Mouse (Mus musculus) liver, embryonic 16.5 days (tissue): ENCODE data around the gene Tsks. TPM values are rescaled to one million over a fixed set of nuclear protein-coding genes. Genes with fewer than 3 reads are reported as not detected.
A peak's percentile ranks its signal among the peaks of the same experiment; 100 is the strongest.

ENCODE experiments used
- ATAC-seq: fragments of 200-750 bp; cut with Nextera tagmentation; 2 replicates; pipeline ENCODE4 v1.8.0; 2017; ENCODE audit warnings: low read depth, mild to moderate bottlenecking, moderate number of reproducible peaks, moderate library complexity
- H3K27ac ChIP-seq: fragments of 300-500 bp; sonication (generic); 2 replicates; pipeline ENCODE4 v1.5.1; 2014; ENCODE audit warnings: mild to moderate bottlenecking, low read length
- H3K27me3 ChIP-seq: fragments of 300-500 bp; sonication (generic); 2 replicates; pipeline ENCODE4 v1.6.1; 2014; ENCODE audit warnings: low read depth, low read length, mixed read lengths; ENCODE audit not compliant: control insufficient read depth, insufficient read depth
- H3K36me3 ChIP-seq: fragments of 300-500 bp; sonication (generic); 2 replicates; pipeline ENCODE4 v1.6.1; 2014; ENCODE audit warnings: mild to moderate bottlenecking; ENCODE audit not compliant: control insufficient read depth, insufficient read depth
- H3K4me1 ChIP-seq: fragments of 300-500 bp; sonication (generic); 2 replicates; pipeline ENCODE4 v1.6.1; 2014; ENCODE audit warnings: low read depth, low read length, mixed read lengths; ENCODE audit not compliant: control insufficient read depth
- H3K4me2 ChIP-seq: fragments of 300-500 bp; sonication (generic); 2 replicates; pipeline ENCODE4 v1.6.1; 2014; ENCODE audit warnings: low read depth, low read length, mixed read lengths
- H3K4me3 ChIP-seq: fragments of 300-500 bp; sonication (generic); 2 replicates; pipeline ENCODE4 v1.5.1; 2014; ENCODE audit warnings: low read depth, mild to moderate bottlenecking, low read length
- H3K9ac ChIP-seq: fragments of 300-500 bp; sonication (generic); 2 replicates; pipeline ENCODE4 v1.6.1; 2014; ENCODE audit warnings: low read depth, low read length
- H3K9me3 ChIP-seq: fragments of 300-500 bp; sonication (generic); replicated peaks from 2 replicates; pipeline ENCODE4 v1.6.1; 2016; ENCODE audit warnings: low read length; ENCODE audit not compliant: control insufficient read depth
- WGBS: fragments of 180-500 bp; shearing (Covaris S2); extraction: QIAGEN DNeasy Blood & Tissue Kit; methylation state at CpG from one replicate; pipeline ENCODE4 v1.1.7; 2014; ENCODE audit not compliant: insufficient replicate concordance; 5-methylcytosine and 5-hydroxymethylcytosine counted together
- polyA plus RNA-seq: library from polyadenylated mRNA; unstranded; fragments of >200 nt; fragmentation: Nextera tagmentation; extraction: Ambion mirVana; gene quantifications from 2 replicates; pipeline ENCODE4 v1.2.1, GENCODE M21; 2015

Tsks gene
- polyA plus RNA-seq, 1 experiment from 2014 or later, result 0.12 TPM

DNA sequence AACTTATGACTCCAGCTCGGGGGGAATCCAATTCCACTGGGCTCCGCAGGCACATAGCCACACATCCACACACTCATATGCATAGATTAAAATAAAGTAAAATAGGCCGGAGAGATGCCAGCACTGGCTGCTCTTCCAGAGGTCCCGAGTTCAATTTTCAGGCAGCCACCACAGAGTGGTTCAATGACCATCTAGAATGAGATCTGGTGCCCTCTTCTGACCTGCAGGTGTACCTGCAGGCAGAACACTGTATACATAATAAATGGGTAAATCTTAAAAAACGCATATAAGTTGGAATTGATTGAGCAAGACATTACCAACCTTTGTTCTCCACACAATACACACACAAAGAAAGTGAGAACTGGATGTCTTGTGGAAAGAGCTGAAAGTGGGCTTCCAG lies 12.6 kb downstream of the Tsks start:
- no peak overlapping the region for H3K27ac ChIP-seq
- peaks cover 18% of the 10 kb centered on the region for H3K4me1 ChIP-seq
- H3K36me3 ChIP-seq, result no peaks in the 10 kb centered on the region
- ATAC-seq, result no peak
- no peak overlapping the region for H3K4me3 ChIP-seq
- H3K9ac ChIP-seq, result no peak overlapping the region
- no peaks in the 10 kb centered on the region for H3K9me3 ChIP-seq
- no peak overlapping the region for H3K4me2 ChIP-seq
- WGBS, result 36% methylated on average over 5 of the region's 5 CpGs
- peaks cover 15% of the 10 kb centered on the region for H3K27me3 ChIP-seq

DNA sequence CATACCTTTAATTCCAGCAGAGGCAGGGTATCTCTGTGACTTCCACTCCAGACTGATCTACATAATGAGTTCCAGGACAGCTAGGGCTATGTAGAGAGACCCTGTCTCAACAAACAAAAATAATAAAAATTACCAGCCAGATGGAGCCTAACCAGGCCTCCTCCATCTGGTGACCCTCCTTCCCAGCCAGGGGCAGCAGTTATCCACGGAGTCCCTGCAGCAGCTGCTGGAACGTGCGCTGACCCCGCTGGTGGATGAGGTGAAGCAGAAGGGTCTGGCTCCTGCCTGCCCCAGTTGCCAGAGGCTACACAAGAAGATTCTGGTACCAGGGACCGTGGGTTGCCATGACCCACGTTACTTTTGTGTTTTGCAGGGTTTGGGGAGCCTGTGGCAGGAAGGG lies 13.3 kb downstream of the Tsks start:
- no peak overlapping the region for H3K9ac ChIP-seq
- H3K27me3 ChIP-seq, result peaks cover 9% of the 10 kb centered on the region
- H3K27ac ChIP-seq, result no peak overlapping the region
- H3K4me3 ChIP-seq, result no peak overlapping the region
- H3K36me3 ChIP-seq, result no peaks in the 10 kb centered on the region
- no peak overlapping the region for H3K4me2 ChIP-seq
- 67% methylated on average over 6 of the region's 6 CpGs for whole genome bisulfite sequencing
- H3K9me3 ChIP-seq, result no peaks in the 10 kb centered on the region
- H3K4me1 ChIP-seq, result peaks cover 18% of the 10 kb centered on the region
- ATAC-seq, result no peak

DNA sequence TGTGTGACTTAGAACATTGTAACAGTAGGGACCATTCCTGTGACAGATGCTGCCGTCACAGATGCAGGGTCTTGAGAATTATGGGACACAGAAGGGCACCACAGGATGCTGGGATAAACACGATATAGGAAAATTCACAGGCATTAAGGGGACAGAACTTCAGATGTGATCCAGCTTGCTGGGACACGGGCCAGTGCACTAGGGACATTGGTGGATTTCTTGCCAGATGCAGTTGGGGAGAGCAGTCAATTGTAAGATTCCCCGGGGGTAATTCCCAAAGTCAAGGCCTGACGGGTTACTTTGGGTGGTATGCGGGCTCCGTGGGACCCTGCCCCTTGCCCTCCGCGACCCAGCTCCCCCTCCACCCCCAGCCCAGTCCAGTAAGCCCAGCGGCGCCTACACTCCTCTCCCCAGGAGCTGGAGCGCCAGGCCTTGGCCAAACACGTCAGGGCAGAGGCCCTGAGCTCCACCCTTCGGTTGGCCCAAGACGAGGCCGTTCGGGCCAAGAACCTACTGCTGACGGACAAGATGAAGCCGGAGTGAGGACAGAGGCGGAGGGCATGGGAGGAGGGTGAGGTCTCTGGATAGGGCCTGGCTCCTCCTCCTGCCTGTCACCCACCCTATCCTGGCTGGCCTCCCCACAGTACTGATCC lies 14.3 kb downstream of the Tsks start:
- Histone ChIP-seq H3K4me2 (no peak overlapping the region), H3K9ac (no peak overlapping the region), H3K27me3 (peaks cover 2% of the 10 kb centered on the region; the same call in 1 of the 2 replicates), H3K4me1 (peaks cover 9% of the 10 kb centered on the region), H3K4me3 (no peak overlapping the region), H3K36me3 (no peaks in the 10 kb centered on the region), H3K27ac (no peak overlapping the region), H3K9me3 (no peaks in the 10 kb centered on the region)
- ATAC-seq, result no peak
- WGBS, result 71% methylated on average over 20 of the region's 20 CpGs

DNA sequence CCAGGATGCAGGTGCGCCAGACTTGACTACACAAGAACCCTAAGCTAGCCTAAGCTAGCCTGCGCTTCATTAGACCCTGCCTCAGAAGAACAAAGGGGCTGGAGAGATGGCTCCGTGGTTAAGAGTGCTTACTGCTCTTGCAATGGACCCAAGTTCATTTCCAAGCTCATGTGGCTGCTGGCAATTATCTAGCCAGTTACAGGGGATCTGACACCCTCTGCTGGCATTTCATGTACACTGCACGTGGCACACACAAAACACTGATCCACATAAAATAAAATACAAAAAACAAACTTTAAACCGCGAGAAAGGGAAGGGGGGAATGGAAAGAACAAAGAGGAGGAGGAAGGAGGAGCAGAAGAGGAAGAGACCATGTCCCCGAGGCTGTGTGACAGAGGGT lies 15.2 kb downstream of the Tsks start:
- H3K9ac ChIP-seq, result no peak overlapping the region
- WGBS, result 27% methylated on average over 7 of the region's 7 CpGs
- ATAC-seq, result peak; percentile 20; the same call in 1 of the 2 replicates
- peaks cover 2% of the 10 kb centered on the region; the same call in 1 of the 2 replicates for H3K27me3 ChIP-seq
- no peaks in the 10 kb centered on the region for H3K36me3 ChIP-seq
- no peaks in the 10 kb centered on the region for H3K9me3 ChIP-seq
- no peak overlapping the region for H3K4me2 ChIP-seq
- H3K4me1 ChIP-seq, result peaks cover under 1% of the 10 kb centered on the region
- no peak overlapping the region for H3K27ac ChIP-seq
- no peak overlapping the region for H3K4me3 ChIP-seq

DNA sequence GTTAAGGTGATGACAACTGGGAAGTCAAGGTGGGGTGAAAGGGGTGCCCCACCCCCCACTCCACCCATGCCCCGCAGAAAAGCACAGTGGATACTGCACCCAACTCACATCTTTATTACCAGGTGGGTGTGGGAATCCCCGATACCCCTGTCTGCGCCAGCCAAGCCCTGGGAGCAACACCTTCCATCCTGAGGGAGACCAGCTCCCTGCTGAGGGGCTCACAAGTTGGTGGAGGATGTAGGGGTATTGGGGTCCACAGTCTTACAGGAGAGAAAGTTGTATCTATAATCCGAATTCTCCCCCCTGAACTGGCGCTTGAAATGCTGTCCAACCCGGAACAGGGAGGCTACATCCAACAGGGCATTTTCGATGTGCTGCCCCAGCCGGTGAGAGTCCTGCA lies 16.3 kb downstream of the Tsks start:
- no peak overlapping the region for H3K27ac ChIP-seq
- no peak overlapping the region for H3K4me3 ChIP-seq
- no peaks in the 10 kb centered on the region for H3K36me3 ChIP-seq
- ATAC-seq, result no peak
- peaks cover 2% of the 10 kb centered on the region; the same call in 1 of the 2 replicates for H3K27me3 ChIP-seq
- 60% methylated on average over 8 of the region's 8 CpGs for WGBS
- no peaks in the 10 kb centered on the region; the same call in 1 of the 2 replicates for H3K4me1 ChIP-seq
- no peak overlapping the region for H3K4me2 ChIP-seq
- H3K9ac ChIP-seq, result no peak overlapping the region
- H3K9me3 ChIP-seq, result no peaks in the 10 kb centered on the region

DNA sequence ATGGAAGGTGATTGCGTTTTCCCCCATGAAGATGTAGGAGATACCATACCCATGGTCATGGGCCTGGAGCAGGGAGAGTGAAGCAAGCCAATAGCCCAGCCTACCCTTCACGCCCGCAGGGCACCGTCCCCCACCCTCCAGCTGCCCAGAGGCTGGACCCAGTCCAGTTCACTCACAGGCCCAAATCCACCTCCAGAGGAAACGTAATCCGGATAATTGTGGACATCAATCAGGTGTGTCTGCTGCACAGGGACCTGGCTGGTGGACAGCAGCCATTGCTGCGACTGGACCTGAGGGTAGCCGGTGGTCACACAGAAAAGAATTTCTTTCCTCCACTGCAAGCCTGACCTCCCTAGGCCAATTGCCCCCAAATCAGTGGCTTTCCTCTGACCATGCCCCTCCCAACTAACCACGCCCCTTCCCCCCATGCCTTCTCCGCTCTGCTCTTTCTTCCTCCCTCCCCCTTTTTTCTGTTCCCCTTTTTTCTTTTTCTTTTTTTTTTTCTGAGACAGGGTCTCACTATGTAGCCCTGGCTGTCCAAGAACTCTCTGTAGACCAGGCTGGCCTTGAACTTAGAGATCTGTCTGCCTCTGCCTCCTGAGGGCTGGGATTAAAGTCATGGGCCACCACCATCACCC lies 17.0 kb downstream of the Tsks start:
- no peak for ATAC-seq
- Histone ChIP-seq H3K27me3 (peaks cover 2% of the 10 kb centered on the region; the same call in 1 of the 2 replicates), H3K4me2 (no peak overlapping the region), H3K4me1 (no peaks in the 10 kb centered on the region; the same call in 1 of the 2 replicates), H3K27ac (no peak overlapping the region), H3K9me3 (no peaks in the 10 kb centered on the region), H3K36me3 (no peaks in the 10 kb centered on the region), H3K9ac (no peak overlapping the region), H3K4me3 (no peak overlapping the region)
- whole genome bisulfite sequencing, result 58% methylated on average over 10 of the region's 10 CpGs

DNA sequence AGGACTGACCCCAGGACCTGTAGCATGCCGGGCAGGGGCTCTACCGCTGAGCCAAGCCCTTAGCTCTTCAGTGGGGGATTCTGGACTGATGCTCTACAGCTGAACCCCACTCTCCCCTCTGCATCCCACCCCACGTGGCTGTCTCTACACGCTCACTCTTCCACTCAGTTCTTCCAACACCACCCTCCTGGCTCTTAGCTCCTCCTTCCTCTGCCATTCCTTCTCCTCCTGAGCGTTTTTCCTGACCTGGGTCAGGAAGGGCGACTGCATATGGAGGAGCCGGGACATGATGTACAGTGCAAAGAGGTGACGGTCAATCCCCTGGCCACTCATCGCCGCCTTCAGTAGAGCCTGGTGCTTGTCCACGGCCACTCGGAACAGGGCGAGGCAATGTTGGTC lies 17.5 kb downstream of the Tsks start:
- no peak for ATAC-seq
- H3K4me3 ChIP-seq, result no peak overlapping the region
- 79% methylated on average over 13 of the region's 13 CpGs for WGBS
- H3K4me2 ChIP-seq, result no peak overlapping the region
- H3K27ac ChIP-seq, result no peak overlapping the region
- peaks cover 2% of the 10 kb centered on the region; the same call in 1 of the 2 replicates for H3K27me3 ChIP-seq
- H3K9ac ChIP-seq, result no peak overlapping the region
- no peaks in the 10 kb centered on the region for H3K36me3 ChIP-seq
- no peaks in the 10 kb centered on the region; the same call in 1 of the 2 replicates for H3K4me1 ChIP-seq
- H3K9me3 ChIP-seq, result no peaks in the 10 kb centered on the region

DNA sequence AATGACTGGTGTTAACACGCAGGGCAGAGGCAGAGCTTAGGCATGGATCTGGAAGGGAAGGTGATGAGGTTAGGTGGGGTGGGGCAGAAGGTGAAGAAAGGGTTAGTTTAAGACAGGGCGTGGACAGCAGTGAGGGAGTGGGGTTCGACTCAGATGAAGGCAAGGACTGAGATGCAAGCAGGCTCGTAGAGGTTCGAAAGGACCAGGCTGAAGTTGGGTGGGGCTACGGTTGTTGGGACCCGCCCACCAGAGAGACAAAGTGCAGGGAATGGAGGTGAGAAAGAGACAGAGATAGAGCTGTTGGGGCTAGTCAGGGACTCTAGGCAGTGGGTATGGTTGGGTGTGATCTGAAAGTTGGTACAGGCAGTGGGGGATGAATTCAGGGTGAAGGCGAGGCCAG lies 19.3 kb downstream of the Tsks start:
- Histone ChIP-seq H3K36me3 (no peaks in the 10 kb centered on the region), H3K27me3 (peaks cover 2% of the 10 kb centered on the region; the same call in 1 of the 2 replicates), H3K9ac (no peak overlapping the region), H3K4me1 (no peaks in the 10 kb centered on the region; the same call in 1 of the 2 replicates), H3K27ac (no peak overlapping the region), H3K4me2 (no peak overlapping the region), H3K4me3 (no peak overlapping the region), H3K9me3 (no peaks in the 10 kb centered on the region)
- WGBS, result 46% methylated on average over 8 of the region's 8 CpGs
- no peak for ATAC-seq

DNA sequence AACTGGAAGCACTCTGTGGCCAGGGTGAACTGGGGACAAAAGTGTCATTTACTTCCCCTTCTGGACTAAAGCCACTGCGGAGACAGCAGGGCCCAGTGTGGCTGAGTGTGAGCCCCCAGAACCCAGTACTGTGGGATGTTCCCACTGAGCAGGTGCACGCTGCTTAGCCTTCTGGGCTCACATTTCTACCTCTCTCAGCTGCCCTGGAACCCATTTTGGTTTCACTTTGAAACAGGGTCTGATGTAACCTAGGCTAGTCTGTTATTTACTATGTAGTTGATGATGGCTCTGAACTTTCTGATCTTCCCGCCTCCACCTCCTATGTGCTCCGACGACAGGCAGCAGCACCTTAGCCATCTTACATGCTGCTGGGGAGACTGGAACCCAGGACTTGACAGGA lies 19.8 kb downstream of the Tsks start:
- no peak overlapping the region for H3K4me2 ChIP-seq
- H3K9ac ChIP-seq, result no peak overlapping the region
- WGBS, result 52% methylated on average over 5 of the region's 5 CpGs
- no peak overlapping the region for H3K4me3 ChIP-seq
- no peaks in the 10 kb centered on the region for H3K36me3 ChIP-seq
- H3K27ac ChIP-seq, result no peak overlapping the region
- no peaks in the 10 kb centered on the region; the same call in 1 of the 2 replicates for H3K4me1 ChIP-seq
- peaks cover 2% of the 10 kb centered on the region; the same call in 1 of the 2 replicates for H3K27me3 ChIP-seq
- no peak for ATAC-seq
- no peaks in the 10 kb centered on the region for H3K9me3 ChIP-seq
